Mouse (Mus musculus): ENCODE measurements at regions not wholly inside any gene's neighbourhood (a gene's known extent, or its start where the extent isn't known, plus 50 kb on each side); places are given as distances from the start of the nearest gene placed in this dataset.

DNA sequence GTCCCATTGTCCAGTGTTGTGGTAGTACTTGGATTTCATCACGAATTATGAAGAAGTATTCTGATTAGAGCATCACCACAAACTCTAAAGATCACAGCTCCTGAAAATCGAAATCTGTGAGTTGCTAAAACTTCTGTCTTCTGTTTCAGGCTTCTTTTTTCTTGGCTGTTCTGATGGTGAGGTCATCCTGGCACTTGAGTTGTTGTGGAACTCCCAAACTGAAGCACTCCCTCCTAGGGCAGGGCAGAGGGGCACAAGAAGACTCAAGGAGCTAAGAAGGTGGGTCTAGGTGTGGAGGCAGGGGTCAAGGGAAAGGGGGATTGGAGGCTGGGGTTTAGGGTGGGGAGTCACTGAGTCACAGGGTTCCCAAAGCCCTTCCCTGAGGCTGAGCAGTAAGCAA, 232.3 kb downstream of the Dact1 start:
- no peaks in the 10 kb centered on the region for H3K27me3 ChIP-seq (replicated peaks)
- H3K36me3 ChIP-seq: no peaks in the 10 kb centered on the region
- H3K9me3 ChIP-seq (replicated peaks): no peaks in the 10 kb centered on the region
- no peak overlapping the region for H3K27ac ChIP-seq
- ATAC-seq: no peak
- no peak overlapping the region for H3K4me2 ChIP-seq
- WGBS (ENCODE audit: insufficient replicate concordance): 35% methylated on average over 2 of the region's 2 CpGs
- no peak overlapping the region for H3K4me3 ChIP-seq
- H3K9ac ChIP-seq: no peak overlapping the region
- H3K4me1 ChIP-seq: no peaks in the 10 kb centered on the region

DNA sequence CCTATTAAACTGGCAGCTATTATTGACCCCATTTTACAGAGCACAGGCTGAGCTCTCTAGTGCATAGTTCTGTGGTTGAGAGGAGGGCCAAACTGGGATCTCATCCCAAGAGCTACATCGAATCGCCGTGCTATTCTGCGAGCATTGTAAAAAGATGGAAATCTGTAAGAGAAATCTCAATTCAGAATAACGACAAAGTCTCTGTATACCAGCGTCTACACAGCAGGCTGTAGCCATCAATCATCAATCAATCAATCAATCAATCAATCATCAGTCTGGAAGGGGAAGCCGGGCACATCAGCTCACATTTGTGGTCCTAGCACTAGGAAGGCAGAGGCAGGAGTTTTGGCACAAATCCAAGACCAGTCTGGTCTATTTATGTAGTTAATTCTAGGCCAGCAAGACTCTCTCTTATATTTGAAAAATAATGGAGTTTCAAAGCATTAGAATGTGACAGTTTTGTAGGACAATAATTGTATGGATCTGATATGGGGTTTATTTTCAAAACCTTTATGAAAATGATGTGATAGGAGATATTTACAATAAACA, 234.0 kb downstream of the Dact1 start:
- H3K4me2 ChIP-seq: no peak overlapping the region
- H3K4me3 ChIP-seq: no peak overlapping the region
- no peak for ATAC-seq
- H3K27ac ChIP-seq: no peak overlapping the region
- WGBS (ENCODE audit: insufficient replicate concordance): 63% methylated on average over 7 of the region's 7 CpGs
- H3K9me3 ChIP-seq (replicated peaks): no peaks in the 10 kb centered on the region
- H3K9ac ChIP-seq: no peak overlapping the region
- no peaks in the 10 kb centered on the region for H3K27me3 ChIP-seq (replicated peaks)
- H3K36me3 ChIP-seq: no peaks in the 10 kb centered on the region
- H3K4me1 ChIP-seq: no peaks in the 10 kb centered on the region

DNA sequence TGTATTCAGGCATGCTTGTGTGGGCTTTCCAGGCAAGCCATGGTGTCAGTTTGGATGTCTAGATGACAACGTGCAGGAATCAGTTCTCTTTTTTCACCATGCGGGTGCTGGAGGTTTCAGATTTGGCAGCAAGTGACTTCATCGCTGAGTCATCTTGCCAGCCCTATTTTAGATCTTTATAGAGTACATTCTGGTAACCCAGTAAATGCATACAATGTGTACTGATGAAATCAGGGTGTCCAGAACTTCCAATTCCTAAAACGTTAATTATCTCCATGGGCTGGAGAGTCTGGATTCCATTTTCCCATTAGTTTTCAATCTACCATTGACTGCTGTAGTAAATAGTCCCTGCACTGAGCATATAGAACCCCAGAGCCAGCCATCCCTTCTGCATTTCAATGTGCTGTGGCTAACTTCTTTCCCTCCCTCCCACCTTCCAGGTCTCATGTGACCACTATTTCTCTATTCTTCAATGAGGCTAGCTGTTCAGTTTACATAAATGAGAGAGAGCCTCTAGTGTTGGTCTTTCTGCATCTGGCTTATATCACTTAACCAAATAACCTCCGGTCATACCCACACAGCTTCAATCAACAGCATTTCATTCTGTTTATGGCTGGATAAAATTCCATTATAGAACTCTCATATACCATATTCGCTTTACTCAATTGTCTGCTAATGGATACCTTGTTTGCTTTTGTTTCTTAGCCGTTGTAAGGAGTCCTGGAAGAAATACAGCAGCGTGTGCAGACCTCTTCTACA, 234.9 kb downstream of the Dact1 start:
- no peaks in the 10 kb centered on the region for H3K27me3 ChIP-seq (replicated peaks)
- no peak overlapping the region for H3K4me2 ChIP-seq
- no peak overlapping the region for H3K27ac ChIP-seq
- H3K4me3 ChIP-seq: no peak overlapping the region
- H3K9me3 ChIP-seq (replicated peaks): no peaks in the 10 kb centered on the region
- no peak overlapping the region for H3K9ac ChIP-seq
- no peaks in the 10 kb centered on the region for H3K4me1 ChIP-seq
- ATAC-seq: no peak
- no peaks in the 10 kb centered on the region for H3K36me3 ChIP-seq
- WGBS (ENCODE audit: insufficient replicate concordance): 50% methylated on average over 8 of the region's 8 CpGs

DNA sequence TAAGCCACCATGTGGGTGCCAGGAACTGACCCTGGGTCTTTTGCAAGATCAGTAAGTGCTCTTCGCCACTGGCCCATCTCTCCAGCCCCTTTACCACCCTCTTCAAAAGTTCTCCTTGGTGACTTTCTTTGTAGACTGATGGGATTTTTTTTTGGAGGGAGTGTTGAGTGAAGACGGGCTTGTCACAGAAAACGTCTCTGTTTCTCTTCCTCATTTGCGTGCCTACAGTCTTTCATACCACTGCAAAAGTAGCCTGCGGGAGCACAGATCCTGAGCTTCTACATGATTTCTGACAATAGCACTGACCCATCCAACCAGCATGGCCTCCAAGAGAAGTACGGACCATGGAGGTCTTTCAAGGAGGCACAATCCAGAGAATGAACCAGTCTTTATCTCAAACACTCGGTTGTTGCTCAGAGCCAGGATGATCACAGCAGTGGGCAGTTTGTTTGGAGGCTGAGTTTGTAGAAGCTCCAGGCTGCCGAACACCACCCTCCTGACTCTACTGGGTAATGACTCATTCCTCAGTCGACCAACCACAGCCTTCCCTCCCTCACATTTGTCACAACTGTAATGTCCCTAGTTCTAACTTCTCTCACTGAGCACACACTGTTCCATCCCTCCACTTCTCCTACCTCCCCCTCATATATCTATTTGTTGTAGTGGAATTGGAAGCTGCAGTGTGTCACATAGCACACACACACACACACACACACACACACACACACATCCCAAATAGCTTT, 237.0 kb downstream of the Dact1 start:
- no peak overlapping the region for H3K9ac ChIP-seq
- H3K27me3 ChIP-seq (replicated peaks): no peaks in the 10 kb centered on the region
- H3K4me1 ChIP-seq: no peaks in the 10 kb centered on the region
- 63% methylated on average over 9 of the region's 9 CpGs for WGBS (ENCODE audit: insufficient replicate concordance)
- H3K4me3 ChIP-seq: no peak overlapping the region
- H3K36me3 ChIP-seq: no peaks in the 10 kb centered on the region
- no peaks in the 10 kb centered on the region for H3K9me3 ChIP-seq (replicated peaks)
- no peak for ATAC-seq
- no peak overlapping the region for H3K4me2 ChIP-seq
- no peak overlapping the region for H3K27ac ChIP-seq

DNA sequence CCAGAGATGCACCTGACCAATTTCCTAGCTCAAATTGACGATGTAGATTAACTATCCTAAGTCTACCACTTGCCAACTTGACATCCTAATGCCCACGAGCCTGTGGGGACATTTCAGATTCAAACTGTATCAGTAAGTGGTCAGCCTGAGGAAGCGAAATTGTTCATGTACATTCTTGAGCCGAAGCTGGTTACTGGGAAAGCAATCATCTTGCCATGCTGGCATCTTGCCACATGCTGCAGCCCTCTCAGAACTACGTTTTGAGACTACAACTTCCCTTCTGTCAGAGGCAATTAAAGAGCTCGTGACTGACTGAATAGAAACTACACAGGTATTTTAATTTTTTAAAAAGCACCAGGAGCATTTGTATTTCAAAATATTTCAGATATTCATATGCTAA, 239.7 kb downstream of the Dact1 start:
- 51% methylated on average over 6 of the region's 6 CpGs for WGBS (ENCODE audit: insufficient replicate concordance)
- Histone ChIP-seq H3K27ac (no peak overlapping the region), H3K9me3 (replicated peaks) (no peaks in the 10 kb centered on the region), H3K27me3 (replicated peaks) (no peaks in the 10 kb centered on the region), H3K4me3 (no peak overlapping the region), H3K36me3 (no peaks in the 10 kb centered on the region), H3K4me1 (no peaks in the 10 kb centered on the region), H3K4me2 (no peak overlapping the region), H3K9ac (no peak overlapping the region)
- ATAC-seq: no peak

DNA sequence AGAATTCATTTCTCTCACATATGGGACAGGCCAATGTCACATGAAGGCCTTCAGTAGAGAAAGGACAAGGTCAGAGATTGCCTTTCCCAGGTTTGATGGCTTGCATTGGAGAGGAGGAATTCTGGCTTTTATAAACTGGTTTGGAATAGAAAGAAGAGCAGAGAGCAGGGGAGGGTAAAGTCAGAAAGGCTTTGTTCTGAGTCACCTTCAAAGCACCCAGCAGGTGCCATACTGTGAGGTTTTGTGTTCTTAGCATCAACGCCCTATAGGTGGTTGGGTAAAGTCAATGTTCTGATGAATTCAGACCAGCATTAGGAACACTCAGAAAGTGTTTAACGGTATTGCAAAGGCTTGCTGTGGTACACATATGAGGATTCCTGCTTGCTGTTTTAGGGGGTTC, 244.5 kb downstream of the Dact1 start:
- H3K27ac ChIP-seq: no peak overlapping the region
- H3K9me3 ChIP-seq (replicated peaks): no peaks in the 10 kb centered on the region
- H3K4me2 ChIP-seq: no peak overlapping the region
- WGBS (ENCODE audit: insufficient replicate concordance): 48% methylated on average over 2 of the region's 2 CpGs
- H3K9ac ChIP-seq: no peak overlapping the region
- no peak overlapping the region for H3K4me3 ChIP-seq
- H3K27me3 ChIP-seq (replicated peaks): no peaks in the 10 kb centered on the region
- ATAC-seq: no peak
- no peaks in the 10 kb centered on the region for H3K4me1 ChIP-seq
- H3K36me3 ChIP-seq: no peaks in the 10 kb centered on the region

DNA sequence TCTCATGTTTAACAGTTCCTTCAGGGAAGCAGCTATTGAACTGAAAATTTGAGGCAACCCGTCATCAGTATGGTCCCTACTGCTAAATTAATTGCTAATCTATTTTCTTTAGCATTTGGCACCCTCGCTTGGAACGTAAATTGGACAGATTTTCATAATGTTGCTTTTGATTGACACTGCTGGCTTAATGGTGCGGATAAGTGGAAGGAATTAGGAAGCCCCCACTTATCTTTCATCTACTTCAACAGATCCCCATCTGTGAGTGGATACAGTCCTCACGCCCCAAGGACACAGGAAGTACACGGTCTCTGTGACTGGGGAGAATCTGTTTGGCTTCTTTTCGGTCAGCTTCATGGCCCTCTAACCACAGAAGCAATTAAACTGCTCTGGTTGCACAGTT, 251.6 kb downstream of the Dact1 start:
- H3K4me1 ChIP-seq: no peaks in the 10 kb centered on the region
- H3K36me3 ChIP-seq: no peaks in the 10 kb centered on the region
- no peaks in the 10 kb centered on the region for H3K27me3 ChIP-seq (replicated peaks)
- H3K4me2 ChIP-seq: no peak overlapping the region
- no peak overlapping the region for H3K4me3 ChIP-seq
- no peak overlapping the region for H3K9ac ChIP-seq
- H3K27ac ChIP-seq: no peak overlapping the region
- no peak for ATAC-seq
- no peaks in the 10 kb centered on the region for H3K9me3 ChIP-seq (replicated peaks)
- WGBS (ENCODE audit: insufficient replicate concordance): 56% methylated on average over 7 of the region's 7 CpGs

DNA sequence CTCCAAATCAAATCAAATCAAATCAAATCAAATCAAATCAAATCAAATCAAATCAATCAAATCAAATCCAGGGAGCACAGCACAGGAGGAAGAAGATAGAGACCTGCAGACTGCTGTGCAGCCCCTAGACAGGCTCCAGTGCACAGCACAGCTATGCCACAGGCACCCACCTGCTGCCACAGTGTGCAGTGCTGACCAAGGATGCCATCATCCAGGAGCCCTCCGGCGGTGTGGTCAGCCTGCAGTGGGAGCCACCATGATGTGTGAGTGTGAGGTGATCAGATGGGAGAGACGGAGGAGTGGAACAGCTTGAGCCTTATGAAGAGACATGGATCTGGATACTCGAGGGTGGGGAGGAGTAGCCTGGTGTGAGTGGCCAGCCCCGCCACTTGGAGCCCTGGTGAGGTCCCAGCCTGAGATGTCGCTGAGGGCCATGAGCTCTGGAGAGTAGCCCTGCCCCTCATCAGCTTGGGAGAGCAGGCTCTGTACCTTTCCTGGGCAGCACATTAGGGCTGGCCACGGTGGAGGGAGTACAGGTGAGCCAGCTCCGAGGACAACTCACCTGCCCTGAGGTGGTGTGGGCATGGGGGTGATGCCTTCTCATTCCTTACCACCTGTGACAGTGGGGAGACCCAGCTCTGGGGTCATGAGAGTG, 252.4 kb downstream of the Dact1 start:
- Histone ChIP-seq H3K4me1 (no peaks in the 10 kb centered on the region), H3K36me3 (no peaks in the 10 kb centered on the region), H3K9me3 (replicated peaks) (no peaks in the 10 kb centered on the region), H3K9ac (no peak overlapping the region), H3K4me3 (no peak overlapping the region), H3K27ac (no peak overlapping the region), H3K27me3 (replicated peaks) (no peaks in the 10 kb centered on the region), H3K4me2 (no peak overlapping the region)
- no peak for ATAC-seq
- 73% methylated on average over 8 of the region's 8 CpGs for WGBS (ENCODE audit: insufficient replicate concordance)

DNA sequence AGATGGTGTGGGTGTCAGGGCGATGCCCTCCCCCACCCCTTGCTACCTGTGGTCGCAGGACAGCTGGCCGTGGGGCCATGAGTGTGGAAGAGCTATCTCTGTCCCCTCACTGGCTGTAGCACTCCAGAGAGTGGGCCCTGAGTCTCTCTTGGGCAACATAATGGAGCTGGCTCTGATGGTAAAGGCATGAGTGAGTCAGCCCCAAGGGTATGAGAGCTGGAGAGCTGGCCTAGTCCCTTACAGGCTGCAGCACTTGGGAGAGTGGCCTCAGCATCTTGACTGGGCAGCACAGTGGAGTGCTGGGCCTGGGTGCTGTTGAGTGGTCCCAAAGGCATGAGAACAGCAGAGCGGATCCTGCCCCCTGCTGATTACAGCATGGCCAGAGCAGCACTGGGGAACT, 253.5 kb downstream of the Dact1 start:
- H3K27ac ChIP-seq: no peak overlapping the region
- no peaks in the 10 kb centered on the region for H3K36me3 ChIP-seq
- H3K9me3 ChIP-seq (replicated peaks): no peaks in the 10 kb centered on the region
- 66% methylated on average over 4 of the region's 4 CpGs for WGBS (ENCODE audit: insufficient replicate concordance)
- no peak overlapping the region for H3K4me2 ChIP-seq
- H3K9ac ChIP-seq: no peak overlapping the region
- no peak for ATAC-seq
- H3K27me3 ChIP-seq (replicated peaks): no peaks in the 10 kb centered on the region
- no peak overlapping the region for H3K4me3 ChIP-seq
- no peaks in the 10 kb centered on the region for H3K4me1 ChIP-seq

DNA sequence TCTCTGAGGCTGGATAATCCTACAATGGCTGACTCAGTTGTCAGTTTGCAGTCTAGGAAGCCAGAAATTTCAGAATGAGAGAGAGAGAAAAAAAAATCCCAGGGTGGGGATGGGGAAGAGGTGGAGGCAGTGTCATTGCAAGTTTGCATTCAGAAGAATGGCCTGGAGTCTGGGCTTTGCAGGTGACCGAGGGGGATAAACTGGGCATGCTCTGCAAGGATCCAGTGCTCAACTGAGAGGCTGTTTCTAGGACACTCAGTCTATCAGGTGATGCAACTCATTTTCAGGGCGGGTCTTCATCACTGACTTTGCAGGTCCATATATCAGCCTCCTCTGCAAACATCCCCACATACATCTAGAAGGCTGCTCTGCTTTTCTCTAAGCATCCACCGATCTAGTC, 256.7 kb downstream of the Dact1 start:
- 69% methylated on average over 3 of the region's 3 CpGs for WGBS (ENCODE audit: insufficient replicate concordance)
- H3K36me3 ChIP-seq: no peaks in the 10 kb centered on the region
- H3K27ac ChIP-seq: no peak overlapping the region
- H3K27me3 ChIP-seq (replicated peaks): no peaks in the 10 kb centered on the region
- no peak overlapping the region for H3K4me2 ChIP-seq
- H3K9me3 ChIP-seq (replicated peaks): no peaks in the 10 kb centered on the region
- ATAC-seq: no peak
- no peak overlapping the region for H3K4me3 ChIP-seq
- H3K4me1 ChIP-seq: no peaks in the 10 kb centered on the region
- H3K9ac ChIP-seq: no peak overlapping the region

DNA sequence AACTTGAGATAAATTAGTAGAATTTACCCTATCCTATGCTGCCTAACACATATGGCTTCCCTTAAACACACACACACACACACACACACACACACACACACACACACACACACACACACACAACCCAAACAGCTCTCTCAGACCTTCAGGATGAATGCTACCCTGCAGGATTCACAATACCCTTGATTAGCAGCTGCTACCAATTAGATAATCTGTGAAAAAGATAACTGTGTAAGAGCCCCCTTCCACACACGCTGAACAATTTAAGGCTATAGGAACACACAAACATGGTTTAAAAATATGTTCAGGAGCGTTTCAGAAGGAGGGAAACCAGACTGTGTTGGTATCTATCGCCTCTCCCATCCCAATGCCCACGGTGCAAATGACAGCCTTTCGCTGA, 258.6 kb downstream of the Dact1 start:
- H3K27me3 ChIP-seq (replicated peaks): no peaks in the 10 kb centered on the region
- no peaks in the 10 kb centered on the region for H3K36me3 ChIP-seq
- no peak overlapping the region for H3K9ac ChIP-seq
- H3K27ac ChIP-seq: no peak overlapping the region
- H3K4me3 ChIP-seq: no peak overlapping the region
- ATAC-seq: no peak
- H3K4me2 ChIP-seq: no peak overlapping the region
- 59% methylated on average over 5 of the region's 5 CpGs for WGBS (ENCODE audit: insufficient replicate concordance)
- H3K9me3 ChIP-seq (replicated peaks): no peaks in the 10 kb centered on the region
- no peaks in the 10 kb centered on the region; the same call in 1 of the 2 replicates for H3K4me1 ChIP-seq

DNA sequence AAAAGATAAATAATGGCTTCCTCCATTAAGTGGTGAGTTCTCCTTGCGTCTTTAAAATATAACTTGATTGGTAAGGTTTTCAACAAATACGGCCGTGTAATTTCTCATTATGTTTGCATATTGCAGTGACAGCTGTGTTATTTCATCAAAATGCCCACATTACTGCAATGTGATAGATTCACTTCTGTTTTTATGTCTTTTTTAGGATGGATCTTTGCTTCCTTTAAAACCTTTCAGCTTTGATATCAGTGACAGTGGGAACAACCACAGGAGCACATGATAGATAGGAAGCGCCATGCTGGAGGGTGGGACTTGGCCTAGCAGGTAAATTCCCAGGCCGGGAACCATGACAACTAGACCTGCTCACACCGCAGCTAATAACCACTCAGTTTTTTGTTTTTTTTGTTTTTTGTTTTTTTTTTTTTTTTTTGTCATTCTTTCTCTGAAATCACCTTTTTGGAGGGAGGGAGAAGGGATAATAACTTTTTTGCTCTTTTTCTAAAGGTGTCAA, 259.3 kb downstream of the Dact1 start:
- no peaks in the 10 kb centered on the region for H3K27me3 ChIP-seq (replicated peaks)
- no peak overlapping the region for H3K4me3 ChIP-seq
- 61% methylated on average over 6 of the region's 6 CpGs for WGBS (ENCODE audit: insufficient replicate concordance)
- no peak for ATAC-seq
- no peak overlapping the region for H3K9ac ChIP-seq
- no peak overlapping the region for H3K27ac ChIP-seq
- H3K36me3 ChIP-seq: no peaks in the 10 kb centered on the region
- no peaks in the 10 kb centered on the region; the same call in 1 of the 2 replicates for H3K4me1 ChIP-seq
- H3K9me3 ChIP-seq (replicated peaks): no peaks in the 10 kb centered on the region
- no peak overlapping the region for H3K4me2 ChIP-seq
